Comparison of ENCODE assay signal across 27 mouse cellular contexts in the genomic region with DNA sequence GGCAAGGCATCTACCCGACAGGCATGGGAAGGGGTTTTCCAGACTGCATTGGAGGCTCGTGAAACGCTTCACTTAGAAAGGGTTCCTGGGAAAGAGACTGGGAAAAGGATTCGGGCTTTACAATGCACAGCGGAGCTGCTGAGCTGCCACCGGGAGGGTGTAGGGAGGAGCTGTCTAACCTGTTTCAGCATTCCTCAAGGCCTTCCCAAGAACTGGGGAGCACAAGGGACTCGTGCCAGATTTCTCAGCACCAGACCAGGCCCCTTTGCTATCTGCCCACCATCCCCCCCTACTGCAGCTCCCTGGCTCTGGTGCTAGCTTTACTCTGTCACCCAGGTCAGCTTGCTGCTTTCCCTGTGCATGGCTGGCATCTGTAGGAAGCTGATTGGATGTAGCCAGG.
DNase-seq lines count a peak whose midpoint lies in the region; ATAC-seq and TF ChIP-seq lines count a peak whose summit lies in the region.
"Had no signal": no experiment of that assay in that cellular context is flagged by ENCODE, and none has a peak within 500 bp of the region (broad histone marks: within the 10 kb centered on the region; RNA-seq: fewer than 3 reads in every experiment).

No protein-coding gene starts in this region.

- no peak overlapping the region for H3K4me3 ChIP-seq in lung, embryonic 16.5 days (ENCODE audit: low read length)
- no peak overlapping the region for H3K4me3 ChIP-seq in lung, adult 2 months (replicated peaks; ENCODE audit: extremely low read depth, low read depth, low read length)
- H3K4me3 ChIP-seq in limb, embryonic 10.5 days: no peak overlapping the region
- no peak overlapping the region for H3K4me3 ChIP-seq in limb, embryonic 15.5 days
- no peak overlapping the region for H3K4me3 ChIP-seq in cerebellum, adult 2 months (replicated peaks; ENCODE audit: insufficient read depth, low read depth, low read length)
- H3K4me3 ChIP-seq: forebrain, embryonic 10.5 days; heart, embryonic 10.5 days; heart, embryonic 15.5 days; liver, embryonic 15.5 days; midbrain, embryonic 12.5 days had no signal

- ATAC-seq in lung, embryonic 16.5 days (ENCODE audit: low read depth): peak; percentile 59
- ATAC-seq in limb, embryonic 15.5 days (ENCODE audit: insufficient number of reproducible peaks, low FRiP score, low TSS enrichment, low read depth): no peak
- ATAC-seq: forebrain, embryonic 16.5 days; Patski had no signal

- H3K36me3 ChIP-seq in lung, embryonic 16.5 days (ENCODE audit: control insufficient read depth, insufficient read depth, low read length): no peaks in the 10 kb centered on the region
- H3K36me3 ChIP-seq in limb, embryonic 10.5 days: no peaks in the 10 kb centered on the region
- H3K36me3 ChIP-seq in limb, embryonic 15.5 days: no peaks in the 10 kb centered on the region
- H3K36me3 ChIP-seq: forebrain, embryonic 10.5 days; heart, embryonic 15.5 days; liver, embryonic 15.5 days; midbrain, embryonic 12.5 days had no signal

- H3K9me3 ChIP-seq in lung, embryonic 16.5 days (ENCODE audit: control insufficient read depth, low read length): no peaks in the 10 kb centered on the region
- no peaks in the 10 kb centered on the region for H3K9me3 ChIP-seq in limb, embryonic 10.5 days (replicated peaks)
- H3K9me3 ChIP-seq in limb, embryonic 15.5 days: no peaks in the 10 kb centered on the region
- H3K9me3 ChIP-seq: forebrain, embryonic 10.5 days; heart, embryonic 10.5 days; heart, embryonic 15.5 days; liver, embryonic 15.5 days; midbrain, embryonic 12.5 days had no signal

- H3K9ac ChIP-seq in lung, embryonic 16.5 days (ENCODE audit: low read length): no peak overlapping the region
- H3K9ac ChIP-seq in limb, embryonic 15.5 days: no peak overlapping the region
- H3K9ac ChIP-seq: heart, embryonic 15.5 days; hindbrain, embryonic 14.5 days; liver, embryonic 15.5 days; midbrain, embryonic 12.5 days had no signal

- no peak for DNase-seq in lung, adult 2 months
- peak; percentile 5 for DNase-seq in brain, embryonic 14.5 days (ENCODE audit: low read depth)
- no peak for DNase-seq in limb, embryonic 10.5 days (ENCODE audit: low spot score)
- no peak for DNase-seq in cerebellum, adult 2 months
- no peak for DNase-seq in gastrocnemius, postnatal 36 days
- DNase-seq in frontal cortex, postnatal 10 days (ENCODE audit: low spot score in 2 of 2): no peak
- DNase-seq: adrenal gland, postnatal 36 days; cerebellum, adult 8-10 months; heart, postnatal 36 days; kidney, adult 11 months; kidney, postnatal 14 days; layer of hippocampus, adult 9-11 months; lung, postnatal 10 days; retina, postnatal 1 day; right cerebral cortex, postnatal 14 days; thymus, adult 18-20 months; thymus, postnatal 25 days had no signal

- intact Hi-C loops in gastrocnemius, postnatal 36 days (cut with DNase I): no loop called here

- no peak overlapping the region for H3K4me2 ChIP-seq in lung, embryonic 16.5 days (ENCODE audit: low read depth, low read length)
- H3K4me2 ChIP-seq in limb, embryonic 15.5 days: no peak overlapping the region
- H3K4me2 ChIP-seq: heart, embryonic 15.5 days; hindbrain, embryonic 14.5 days; liver, embryonic 15.5 days; midbrain, embryonic 12.5 days had no signal

- H3K27me3 ChIP-seq in lung, embryonic 16.5 days (ENCODE audit: control insufficient read depth, insufficient read depth, low read depth, low read length): no peaks in the 10 kb centered on the region
- no peaks in the 10 kb centered on the region for H3K27me3 ChIP-seq in limb, embryonic 10.5 days (ENCODE audit: low read depth, poor library complexity, severe bottlenecking)
- no peaks in the 10 kb centered on the region for H3K27me3 ChIP-seq in limb, embryonic 15.5 days
- no peaks in the 10 kb centered on the region for H3K27me3 ChIP-seq in cerebellum, adult 2 months (ENCODE audit: control insufficient read depth, insufficient read depth, low read length)
- H3K27me3 ChIP-seq: heart, embryonic 15.5 days; liver, embryonic 15.5 days; midbrain, embryonic 12.5 days; Patski had no signal

- TF ChIP-seq POLR2A in lung, adult 2 months (IDR thresholded peaks at IDR 0.05; ENCODE audit: borderline replicate concordance, extremely low read depth, low read depth, low read length): no peak
- no peak for TF ChIP-seq POLR2A in brain, embryonic 14.5 days (IDR thresholded peaks at IDR 0.05; ENCODE audit: borderline replicate concordance, extremely low read depth, insufficient read depth, insufficient read length, poor library complexity, severe bottlenecking)
- TF ChIP-seq POLR2A in cerebellum, adult 2 months (IDR thresholded peaks at IDR 0.05; ENCODE audit: borderline replicate concordance, insufficient read depth, low read length): no peak

- no peak for TF ChIP-seq CTCF in lung, adult 2 months (IDR thresholded peaks at IDR 0.05; ENCODE audit: insufficient read depth, low read length)
- TF ChIP-seq CTCF in brain, embryonic 14.5 days (IDR thresholded peaks at IDR 0.05; ENCODE audit: borderline replicate concordance, extremely low read depth, insufficient read depth, insufficient read length): no peak
- no peak for TF ChIP-seq CTCF in cerebellum, adult 2 months (IDR thresholded peaks at IDR 0.05; ENCODE audit: borderline replicate concordance, insufficient read depth, low read depth, low read length)

- 39% methylated on average over 7 of the region's 7 CpGs for WGBS in lung, embryonic 16.5 days
- 67% methylated on average over 7 of the region's 7 CpGs for WGBS in lung, adult 2 months
- 53% methylated on average over 7 of the region's 7 CpGs for WGBS in limb, embryonic 10.5 days
- WGBS in limb, embryonic 15.5 days: 30% methylated on average over 7 of the region's 7 CpGs
- WGBS in cerebellum, adult 2 months: 92% methylated on average over 7 of the region's 7 CpGs

- H3K4me1 ChIP-seq in lung, embryonic 16.5 days (replicated peaks; ENCODE audit: control insufficient read depth, insufficient read depth, low read length): peaks cover 5% of the 10 kb centered on the region; the same call in 1 of the 2 replicates
- H3K4me1 ChIP-seq in lung, adult 2 months (ENCODE audit: control insufficient read depth, insufficient read depth, low read length): no peaks in the 10 kb centered on the region
- H3K4me1 ChIP-seq in limb, embryonic 10.5 days: peaks cover 49% of the 10 kb centered on the region
- H3K4me1 ChIP-seq in limb, embryonic 15.5 days: peaks cover 46% of the 10 kb centered on the region
- peaks cover 16% of the 10 kb centered on the region for H3K4me1 ChIP-seq in cerebellum, adult 2 months (ENCODE audit: control insufficient read depth, insufficient read depth, low read length)
- H3K4me1 ChIP-seq: liver, embryonic 15.5 days had no signal

- no peak overlapping the region for H3K27ac ChIP-seq in lung, embryonic 16.5 days (ENCODE audit: low read length)
- peak overlapping the region; percentile 68; the same call in 1 of the 2 replicates for H3K27ac ChIP-seq in limb, embryonic 10.5 days
- H3K27ac ChIP-seq in limb, embryonic 15.5 days: peak overlapping the region; percentile 73
- H3K27ac ChIP-seq in cerebellum, adult 2 months (ENCODE audit: insufficient read depth, low read length): no peak overlapping the region
- H3K27ac ChIP-seq: forebrain, embryonic 10.5 days; heart, embryonic 10.5 days; heart, embryonic 15.5 days; hindbrain, embryonic 14.5 days; liver, embryonic 15.5 days; midbrain, embryonic 12.5 days had no signal

Comparison
In these comparisons a context has a peak if more than half of its experiments do, and no peak if none do; other contexts are left out.
1. H3K27ac ChIP-seq: peak in limb, embryonic 10.5 days (single experiment) and limb, embryonic 15.5 days (single experiment); none in lung, embryonic 16.5 days (single experiment) and cerebellum, adult 2 months (single experiment).